Mouse (Mus musculus) limb, embryonic 11.5 days (tissue): ENCODE results near the gene Ndufaf3. TPM values are rescaled to one million over a fixed set of nuclear protein-coding genes. Genes with fewer than 3 reads are reported as not detected.

ENCODE experiments used
- ATAC-seq: fragments of 200-750 bp; cut with Nextera tagmentation; 2 replicates; pipeline ENCODE4 v1.8.0; 2017; ENCODE audit warnings: low read depth; ENCODE audit not compliant: insufficient number of reproducible peaks, low FRiP score, low TSS enrichment
- DNase-seq: peaks from one replicate; pipeline ENCODE4 v3.0.0-alpha.2; 2015; ENCODE audit warnings: low spot score
- H3K27ac ChIP-seq: fragments of 300-500 bp; sonication (generic); replicated peaks from 2 replicates; pipeline ENCODE4 v1.5.1; 2014; ENCODE audit warnings: low read depth, mild to moderate bottlenecking, low read length
- H3K27me3 ChIP-seq: fragments of 300-500 bp; sonication (generic); 2 replicates; pipeline ENCODE4 v1.6.1; 2014; ENCODE audit warnings: mild to moderate bottlenecking, low read length, mixed read lengths; ENCODE audit not compliant: control insufficient read depth, insufficient read depth
- H3K36me3 ChIP-seq: fragments of 300-500 bp; sonication (generic); 2 replicates; pipeline ENCODE4 v1.6.1; 2014; ENCODE audit warnings: mild to moderate bottlenecking, low read length, moderate library complexity, mixed read lengths; ENCODE audit not compliant: control insufficient read depth, insufficient read depth
- H3K4me1 ChIP-seq: fragments of 300-500 bp; sonication (generic); 2 replicates; pipeline ENCODE4 v1.6.1; 2014; ENCODE audit warnings: low read length, mixed read lengths; ENCODE audit not compliant: control insufficient read depth, insufficient read depth
- H3K4me2 ChIP-seq: fragments of 300-500 bp; sonication (generic); 2 replicates; pipeline ENCODE4 v1.6.1; 2014; ENCODE audit warnings: low read depth, mild to moderate bottlenecking, moderate library complexity; ENCODE audit not compliant: severe bottlenecking
- H3K4me3 ChIP-seq: fragments of 300-500 bp; sonication (generic); 2 replicates; pipeline ENCODE4 v1.5.1; 2014; ENCODE audit warnings: low read depth, low read length
- H3K9ac ChIP-seq: fragments of 300-500 bp; sonication (generic); 2 replicates; pipeline ENCODE4 v1.6.1; 2014; ENCODE audit warnings: mild to moderate bottlenecking, low read length
- H3K9me3 ChIP-seq: fragments of 300-500 bp; sonication (generic); 2 replicates; pipeline ENCODE4 v1.6.1; 2016; ENCODE audit warnings: low read length; ENCODE audit not compliant: control insufficient read depth
- WGBS: fragments of 180-500 bp; shearing (Covaris S2); extraction: QIAGEN DNeasy Blood & Tissue Kit; methylation state at CpG from one replicate; pipeline ENCODE4 v1.1.7; 2014; 5-methylcytosine and 5-hydroxymethylcytosine counted together
- polyA plus RNA-seq: library from polyadenylated mRNA; unstranded; fragments of >200 nt; fragmentation: Nextera tagmentation; extraction: Ambion mirVana; gene quantifications from 2 replicates; pipeline ENCODE4 v1.2.1, GENCODE M21; 2014

Gene Ndufaf3
- polyA plus RNA-seq, 1 experiment from 2014 or later: 47.5 TPM

DNA sequence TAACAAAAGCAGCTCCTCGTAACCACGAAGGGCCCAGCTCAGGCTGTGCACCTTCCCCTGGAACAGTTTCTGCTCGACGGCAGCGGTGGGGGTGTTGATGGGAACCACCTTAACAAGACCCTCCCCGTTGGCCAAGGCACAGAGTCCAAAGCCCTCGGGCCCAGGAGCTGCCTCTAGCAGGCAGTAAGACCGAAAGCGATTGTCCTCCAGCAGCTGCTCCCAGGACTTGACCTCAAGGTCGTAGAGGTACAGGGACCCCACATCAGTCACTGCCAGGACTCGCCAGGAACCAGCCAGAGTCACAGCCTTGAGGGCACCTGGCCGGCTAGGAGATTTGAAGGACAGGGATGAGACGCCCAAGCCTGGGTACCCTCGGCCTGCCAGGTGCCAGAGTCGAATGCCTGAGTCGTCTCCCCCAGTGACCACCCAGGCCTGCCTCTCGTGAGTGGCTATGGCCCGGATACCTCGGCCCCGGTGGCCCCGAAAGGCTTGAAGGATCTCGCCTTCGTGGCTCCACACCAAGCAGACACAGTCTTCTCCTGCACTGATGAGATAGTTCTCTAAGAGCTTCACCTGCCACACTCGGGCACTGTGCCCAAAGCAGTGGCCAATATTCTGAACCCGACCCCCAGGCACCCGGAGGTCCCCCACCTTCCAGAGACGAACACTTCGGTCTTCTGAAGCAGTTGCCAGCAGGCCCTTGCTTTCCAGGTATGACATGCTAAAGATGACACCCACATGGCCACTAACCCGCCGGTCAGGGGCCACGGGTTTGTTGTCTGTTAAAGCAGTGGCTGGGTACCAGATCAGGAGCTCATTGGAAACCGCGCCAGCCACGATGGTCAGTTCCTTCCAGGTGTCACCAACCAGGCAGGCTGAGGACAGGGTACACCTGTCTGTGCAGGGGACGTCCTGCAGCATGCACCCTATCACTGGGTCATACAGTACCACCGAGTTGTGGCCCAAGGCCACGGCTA, 8.4 kb upstream of the Ndufaf3 start:
- Histone ChIP-seq H3K9ac (no peak overlapping the region), H3K27me3 (no peaks in the 10 kb centered on the region), H3K4me3 (no peak overlapping the region), H3K36me3 (peaks cover 24% of the 10 kb centered on the region), H3K27ac (no peak overlapping the region), H3K4me1 (peaks cover 23% of the 10 kb centered on the region; the same call in 1 of the 2 replicates), H3K4me2 (no peak overlapping the region), H3K9me3 (no peaks in the 10 kb centered on the region)
- no peak for ATAC-seq
- no peak for DNase-seq
- WGBS: 88% methylated on average over 37 of the region's 37 CpGs

DNA sequence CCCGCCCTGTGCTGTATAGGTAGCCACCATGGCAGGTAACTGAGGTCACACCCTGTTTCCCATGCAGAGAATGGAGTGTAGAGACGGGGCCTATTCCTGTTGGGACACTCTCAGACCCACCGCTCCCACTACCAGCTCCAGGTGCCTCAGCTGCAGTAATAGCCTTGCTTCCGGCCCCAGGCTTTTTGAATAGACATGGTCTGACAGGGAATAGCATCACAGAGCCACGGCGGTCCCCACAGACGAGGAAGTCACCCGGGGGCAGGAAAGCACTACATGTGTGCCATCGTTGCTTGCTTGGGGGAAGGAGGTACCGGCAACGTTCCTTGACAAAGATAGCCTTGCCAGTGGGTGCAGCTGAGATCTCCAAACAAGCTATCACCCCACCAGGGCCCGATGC, 7.7 kb upstream of the Ndufaf3 start:
- peaks cover 24% of the 10 kb centered on the region for H3K36me3 ChIP-seq
- peaks cover 28% of the 10 kb centered on the region for H3K4me1 ChIP-seq
- no peak overlapping the region for H3K4me3 ChIP-seq
- H3K9ac ChIP-seq: no peak overlapping the region
- H3K27ac ChIP-seq: no peak overlapping the region
- H3K4me2 ChIP-seq: no peak overlapping the region
- DNase-seq: no peak
- 90% methylated on average over 12 of the region's 12 CpGs for WGBS
- H3K27me3 ChIP-seq: no peaks in the 10 kb centered on the region
- ATAC-seq: no peak
- no peaks in the 10 kb centered on the region for H3K9me3 ChIP-seq

DNA sequence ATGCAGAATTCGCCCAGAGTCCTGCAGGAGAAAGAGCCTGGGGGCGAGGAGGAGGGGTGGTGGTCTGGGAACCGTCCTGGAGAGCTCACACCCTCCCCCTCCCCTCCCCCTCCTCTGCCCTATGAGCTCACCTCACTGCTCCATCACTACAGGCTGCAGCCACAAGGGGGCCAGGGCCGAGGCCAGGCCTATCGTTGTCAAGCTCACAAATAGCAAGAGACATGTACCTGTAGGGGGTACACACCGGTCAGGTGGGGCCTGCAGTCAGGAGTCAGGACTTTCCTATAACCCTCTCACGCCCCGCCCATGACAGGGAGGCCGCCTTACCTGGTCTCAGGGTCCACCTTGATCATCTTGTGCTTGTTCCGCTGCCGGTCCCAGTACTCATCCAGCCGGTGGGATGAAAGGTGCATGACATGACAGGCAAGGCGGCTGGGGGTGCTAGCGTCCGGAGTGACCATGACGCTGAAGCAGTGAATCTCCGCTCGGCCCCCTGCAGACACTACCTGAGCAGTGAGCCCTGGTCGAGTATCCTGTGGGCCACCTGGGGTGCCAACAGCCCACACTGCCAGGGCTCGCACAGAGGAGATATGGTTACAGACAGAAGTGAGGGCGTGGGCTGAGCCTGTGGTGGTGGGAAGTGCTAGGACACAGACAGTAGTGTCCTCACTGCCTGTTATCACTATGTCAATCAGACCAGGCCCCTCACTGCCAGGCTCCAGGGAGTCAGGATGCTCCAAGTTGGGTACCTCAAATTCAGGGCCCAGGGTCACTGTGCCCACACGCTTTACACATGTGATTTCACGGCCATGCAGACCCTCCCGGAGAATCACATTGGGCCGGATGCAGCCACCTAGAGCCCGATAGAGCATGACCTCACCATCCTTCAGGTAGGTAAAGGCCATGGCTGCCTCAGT, 6.8 kb upstream of the Ndufaf3 start:
- no peak overlapping the region for H3K27ac ChIP-seq
- no peak overlapping the region for H3K4me3 ChIP-seq
- peaks cover 25% of the 10 kb centered on the region for H3K4me1 ChIP-seq
- no peak overlapping the region for H3K4me2 ChIP-seq
- no peaks in the 10 kb centered on the region for H3K27me3 ChIP-seq
- DNase-seq (peak; percentile 83), ATAC-seq (no peak)
- H3K9me3 ChIP-seq: no peaks in the 10 kb centered on the region
- peaks cover 24% of the 10 kb centered on the region for H3K36me3 ChIP-seq
- WGBS: 57% methylated on average over 26 of the region's 26 CpGs
- no peak overlapping the region for H3K9ac ChIP-seq

DNA sequence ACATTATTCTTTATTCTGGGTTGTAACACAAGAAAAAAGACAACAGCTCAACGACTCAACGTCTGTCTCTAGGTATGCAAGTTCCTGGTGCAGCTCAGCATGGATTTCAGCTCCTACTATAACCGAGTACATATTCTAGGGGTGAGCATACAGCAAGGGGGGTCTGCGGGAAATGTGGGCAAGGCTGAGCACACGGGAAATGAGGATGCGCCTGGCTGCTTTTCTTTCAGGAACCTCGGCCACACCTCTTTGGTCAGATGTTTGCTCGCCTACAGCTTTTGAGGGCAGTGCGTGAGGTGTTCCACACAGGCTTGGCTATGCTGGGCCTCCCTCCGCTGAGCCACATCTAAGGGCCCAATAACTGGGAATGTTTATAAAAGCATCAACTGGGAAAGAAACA, 5.1 kb upstream of the Ndufaf3 start:
- Histone ChIP-seq H3K9ac (no peak overlapping the region), H3K27ac (no peak overlapping the region), H3K4me3 (no peak overlapping the region), H3K4me2 (no peak overlapping the region), H3K27me3 (no peaks in the 10 kb centered on the region), H3K36me3 (peaks cover 24% of the 10 kb centered on the region), H3K9me3 (no peaks in the 10 kb centered on the region), H3K4me1 (peaks cover 25% of the 10 kb centered on the region)
- no peak for ATAC-seq
- 86% methylated on average over 10 of the region's 10 CpGs for WGBS
- DNase-seq: no peak

DNA sequence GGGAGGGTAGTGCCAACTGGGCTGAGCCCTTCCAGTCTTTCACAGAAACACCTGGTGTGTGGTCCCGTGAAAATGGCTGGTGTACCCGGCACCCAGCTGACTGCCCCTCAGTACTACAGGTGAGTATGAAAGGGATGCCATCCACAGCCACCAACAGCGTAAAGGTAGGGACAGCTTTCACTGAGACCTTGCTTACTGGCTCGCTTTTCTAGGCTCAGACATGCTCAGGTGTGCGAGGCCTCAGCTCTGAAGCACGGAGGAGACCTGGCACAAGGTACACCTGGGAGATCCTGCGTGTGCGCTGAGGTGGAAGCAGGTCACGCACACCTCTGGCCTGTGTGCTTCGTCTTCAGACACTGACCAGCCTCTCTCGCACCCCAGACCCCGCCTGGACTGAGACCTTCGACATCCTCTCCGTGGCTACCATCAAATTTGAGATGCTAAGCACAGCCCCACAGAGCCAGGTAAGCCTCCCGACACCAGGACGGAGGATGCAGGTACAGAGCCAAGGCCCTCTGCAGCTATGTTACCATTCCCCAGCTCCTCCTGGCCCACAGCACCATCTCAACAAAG, 4.3 kb upstream of the Ndufaf3 start:
- Histone ChIP-seq H3K27me3 (no peaks in the 10 kb centered on the region), H3K4me2 (no peak overlapping the region; the same call in 1 of the 2 replicates), H3K4me1 (peaks cover 18% of the 10 kb centered on the region), H3K9ac (0 out of 2 replicates have a peak overlapping the region, but pooled peaks have one; percentile 3), H3K27ac (no peak overlapping the region), H3K36me3 (peaks cover 24% of the 10 kb centered on the region), H3K9me3 (no peaks in the 10 kb centered on the region), H3K4me3 (no peak overlapping the region)
- DNase-seq: no peak
- WGBS: 96% methylated on average over 16 of the region's 16 CpGs
- no peak for ATAC-seq

DNA sequence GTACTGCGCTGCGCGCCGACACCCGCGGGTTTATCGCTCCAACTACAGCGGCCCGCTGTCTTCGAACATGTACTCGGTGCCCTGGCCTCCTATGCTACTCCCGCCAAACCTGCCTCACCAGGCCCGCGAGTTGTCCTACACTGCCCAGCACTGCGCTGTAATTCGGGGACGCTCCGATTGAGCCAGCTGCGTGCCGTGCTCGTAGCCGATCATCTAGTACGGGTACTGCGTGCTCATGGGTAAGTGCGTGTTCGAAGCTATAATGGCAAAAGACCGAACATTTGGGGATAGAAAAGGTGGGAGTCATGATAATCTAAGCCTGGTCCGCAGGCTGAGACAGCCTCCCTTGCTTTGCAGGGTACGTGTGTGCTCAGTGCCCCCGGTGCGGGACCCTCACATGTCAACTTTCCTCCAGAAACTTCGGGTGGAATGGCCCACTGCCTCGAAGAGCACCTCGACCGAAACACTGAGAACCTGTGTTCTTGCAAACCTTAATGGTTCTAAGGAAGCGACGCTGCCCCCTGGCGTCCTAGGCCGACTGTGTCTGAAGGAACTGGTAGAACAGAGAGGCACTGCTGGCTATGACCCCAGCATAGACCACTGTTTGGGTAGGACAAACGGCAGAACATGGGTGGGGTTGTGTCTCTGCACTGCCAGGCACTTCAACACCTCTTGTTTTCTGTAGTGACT, 3.1 kb upstream of the Ndufaf3 start:
- WGBS: 2% methylated on average over 40 of the region's 40 CpGs
- peak overlapping the region; percentile 61; the same call in 1 of the 2 replicates for H3K27ac ChIP-seq
- H3K4me2 ChIP-seq: peak overlapping the region; percentile 97
- peak overlapping the region; percentile 62 for H3K4me3 ChIP-seq
- H3K9ac ChIP-seq: peak overlapping the region; percentile 60
- DNase-seq (peak; percentile 88), ATAC-seq (peak; percentile 14; the same call in 1 of the 2 replicates)
- no peaks in the 10 kb centered on the region for H3K27me3 ChIP-seq
- H3K4me1 ChIP-seq: peaks cover 21% of the 10 kb centered on the region
- H3K9me3 ChIP-seq: no peaks in the 10 kb centered on the region
- peaks cover 20% of the 10 kb centered on the region for H3K36me3 ChIP-seq

DNA sequence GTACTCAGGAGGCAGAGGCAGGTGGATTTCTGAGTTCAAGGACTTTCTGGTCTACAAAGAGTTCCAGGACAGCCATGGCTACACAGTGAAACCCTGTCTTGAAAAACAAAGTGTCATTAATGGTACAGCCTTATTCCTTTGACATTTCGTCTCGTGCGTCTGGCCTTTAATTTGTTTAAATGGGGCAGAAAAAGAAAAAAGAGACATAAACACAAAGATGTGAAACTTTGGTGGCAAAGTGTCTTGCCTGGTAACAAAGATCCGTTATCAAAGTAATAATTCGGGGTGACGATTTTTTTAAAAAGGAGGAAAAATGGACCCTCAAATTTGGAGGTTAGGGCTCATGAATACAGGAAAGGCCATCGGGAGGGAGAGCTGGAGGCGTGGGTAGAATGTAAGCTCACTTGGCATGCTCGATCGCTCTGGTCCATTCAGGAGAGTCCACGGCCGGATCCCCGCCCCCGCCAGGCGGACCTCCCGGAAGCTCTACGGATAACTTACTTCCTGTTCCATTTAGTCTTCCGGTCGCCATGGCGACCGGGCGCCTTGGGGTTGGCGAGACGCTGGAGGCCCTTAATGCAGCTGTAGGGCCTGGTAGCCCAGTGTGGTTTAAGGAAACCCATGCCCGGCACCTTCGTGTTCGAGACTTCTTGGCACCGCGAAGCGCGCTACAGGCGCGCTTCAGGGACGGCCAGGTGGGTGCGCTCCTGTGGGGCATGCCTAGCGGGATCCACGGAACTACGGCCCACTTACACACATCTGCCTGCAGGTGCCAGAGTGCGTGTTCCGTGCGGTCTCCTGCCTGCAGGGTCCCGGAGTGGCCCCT, 2.4 kb upstream of the Ndufaf3 start, which contains the start of gene Dalrd3:
Dalrd3 (plus strand) TSS at position 506 of the 826 bp plus-strand sequence.
- DNase-seq (peak; percentile 95), ATAC-seq (peak; percentile 52)
- peaks cover 20% of the 10 kb centered on the region for H3K36me3 ChIP-seq
- H3K4me2 ChIP-seq: peak within 1 kb of the TSS; percentile 97
- H3K27ac ChIP-seq: peak within 1 kb of the TSS; percentile 61; the same call in 1 of the 2 replicates
- H3K4me1 ChIP-seq: peaks cover 21% of the 10 kb centered on the region
- peak within 1 kb of the TSS; percentile 60 for H3K9ac ChIP-seq
- 8% methylated on average over 42 of the region's 42 CpGs for WGBS
- H3K9me3 ChIP-seq: no peaks in the 10 kb centered on the region
- no peaks in the 10 kb centered on the region for H3K27me3 ChIP-seq
- H3K4me3 ChIP-seq: peak within 1 kb of the TSS; percentile 62
